Mouse (Mus musculus) liver, embryonic 14.5 days (tissue): Measurements from ENCODE around the gene Glt1d1.

Experiments
- CTCF ChIP-seq: IDR thresholded peaks from 2 replicates; pipeline ENCODE4 v1.5.1; 2016; ENCODE audit warnings: antibody characterized with exemption, low read depth, control low read depth
- EP300 ChIP-seq: IDR thresholded peaks from 2 replicates; pipeline ENCODE4 v1.6.1; 2016; ENCODE audit warnings: antibody characterized with exemption, low read depth

DNA sequence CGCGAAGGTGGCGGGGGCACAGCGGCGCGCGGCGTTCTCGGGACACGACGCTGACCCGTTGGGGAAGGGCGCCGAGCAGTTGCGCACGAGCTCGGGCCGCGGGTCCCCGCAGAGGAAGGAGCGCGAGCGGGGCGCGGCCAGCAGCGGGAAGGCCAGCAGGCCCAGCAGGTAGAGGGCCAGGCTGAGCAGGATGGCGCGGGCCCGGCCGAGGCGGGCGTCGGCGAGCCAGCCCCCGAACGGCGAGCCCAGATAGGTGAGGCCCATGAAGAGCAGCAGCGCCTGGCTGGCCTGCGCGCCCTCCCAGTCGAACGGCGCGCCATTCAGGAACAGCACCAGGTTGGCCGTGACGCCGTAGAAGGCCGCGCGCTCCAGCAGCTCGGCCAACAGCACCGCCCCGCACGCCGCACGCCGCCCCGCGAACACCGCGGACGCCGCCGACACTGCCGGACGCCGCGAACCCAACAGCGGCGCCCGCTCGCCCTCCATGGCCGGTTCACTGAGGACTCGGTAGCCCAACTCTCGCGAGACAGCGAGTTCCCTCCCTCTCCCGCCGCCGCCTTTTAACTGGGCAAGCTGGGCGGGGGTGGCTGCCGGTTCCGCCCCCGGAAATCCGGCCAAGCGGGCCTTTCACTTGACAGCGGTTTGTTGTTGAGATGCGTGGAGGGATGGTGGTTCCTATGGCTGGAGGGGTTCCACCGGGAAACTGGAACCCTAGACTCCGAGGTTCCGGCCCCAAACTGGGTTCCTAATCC lies 15.0 kb upstream of the Glt1d1 start:
- TF ChIP-seq CTCF (no peak), EP300 (no peak)
